Mouse (Mus musculus) bone marrow, adult 2 months (tissue): ENCODE results near the gene Cdon.

Experiments used
- CTCF ChIP-seq: fragments of 200-500 bp; IDR thresholded peaks from 2 replicates; pipeline ENCODE4 v1.5.1; 2011; ENCODE audit warnings: low read length, control low read depth; ENCODE audit not compliant: control insufficient read depth, insufficient read depth
- POLR2A ChIP-seq: fragments of 200-500 bp; IDR thresholded peaks from 2 replicates; pipeline ENCODE4 v1.6.1; 2011; ENCODE audit warnings: low read depth, mild to moderate bottlenecking, control low read depth, low read length, borderline replicate concordance; ENCODE audit not compliant: control insufficient read depth

DNA sequence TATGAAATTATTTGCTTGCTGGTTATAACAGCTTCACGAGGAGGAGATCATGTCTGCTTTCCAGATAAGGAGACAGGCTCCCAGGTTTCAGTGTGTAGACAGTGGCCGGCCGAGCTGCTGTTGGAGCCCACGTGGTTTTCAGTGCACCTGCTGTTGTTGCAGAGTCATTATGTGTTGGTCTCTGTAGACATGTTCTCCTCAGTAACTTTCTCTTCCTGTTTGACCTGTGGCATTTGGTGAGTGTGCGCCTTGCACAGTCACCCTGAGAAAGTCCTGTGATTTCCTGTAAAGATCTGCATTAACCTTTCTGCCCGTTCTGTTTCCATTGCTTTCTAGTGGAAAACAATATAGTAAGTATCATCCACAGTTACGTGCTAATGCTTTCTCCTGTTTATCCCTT is 54.5 kb downstream of the Cdon start:
- TF ChIP-seq POLR2A (no peak), CTCF (no peak)
